Mouse (Mus musculus): ENCODE data around the gene Uvssa. TPM values are rescaled to one million over a fixed set of nuclear protein-coding genes. Genes with fewer than 3 reads are reported as not detected.
"Not testable (repeated sequence)": the region's sequence is repeated elsewhere in the genome, so short reads cannot be mapped to it uniquely, and the experiment has no call there.

Gene Uvssa
- polyA plus RNA-seq (2016; fragmentation: Nextera tagmentation; extraction: Ambion mirVana) = 10.9 and 11.3 TPM in 2 replicates

DNA sequence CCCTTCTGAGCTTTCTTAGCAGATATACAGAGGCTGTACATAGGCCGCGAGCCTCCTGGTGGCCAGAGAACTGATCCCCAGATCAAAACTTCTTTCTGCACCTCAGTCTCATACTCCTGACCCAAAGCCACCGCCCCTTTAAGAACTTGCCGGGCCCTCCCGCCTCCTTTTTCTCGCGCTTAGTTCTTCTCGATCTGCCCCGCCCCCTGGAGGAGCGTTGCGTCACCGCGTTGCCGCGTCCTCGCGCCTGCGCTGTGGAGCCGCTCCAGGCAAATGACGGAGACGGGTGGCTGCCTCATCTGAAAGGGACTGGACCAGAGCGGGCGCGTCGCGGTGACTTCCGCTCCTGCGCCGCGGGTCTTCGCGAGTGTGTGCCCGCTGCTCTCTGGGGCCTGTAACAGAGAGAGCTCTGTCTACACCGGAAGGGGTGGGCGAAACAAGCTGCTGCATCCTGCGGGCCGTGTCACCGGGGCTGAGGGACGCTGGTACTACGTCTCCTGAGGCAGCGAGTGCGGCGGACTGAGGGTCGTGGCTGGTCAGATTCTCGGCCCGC is at the start of gene Uvssa:
TSS of gene Uvssa (plus strand) at position 248 of the 553 bp plus-strand sequence.
- no peaks in the 10 kb centered on the region for H3K27me3 ChIP-seq
- H3K4me3 ChIP-seq = peak within 1 kb of the TSS; percentile 65
- peak; percentile 97 for ATAC-seq (ENCODE audit: insufficient number of reproducible peaks, insufficient read depth, low FRiP score, low TSS enrichment)
- H3K9ac ChIP-seq = peak within 1 kb of the TSS; percentile 81
- peak within 1 kb of the TSS; percentile 82 for H3K4me2 ChIP-seq (replicated peaks)
- WGBS = under 1% methylated on average over 46 of the region's 46 CpGs
- H3K9me3 ChIP-seq = no peaks in the 10 kb centered on the region
- H3K27ac ChIP-seq = peak within 1 kb of the TSS; percentile 93
- H3K36me3 ChIP-seq = peaks cover 17% of the 10 kb centered on the region
- H3K4me1 ChIP-seq = peaks cover 10% of the 10 kb centered on the region

GRCm38 (mm10) chr5:33334381-33335272 is 43.7 kb upstream of the Uvssa start:
- H3K4me3 ChIP-seq = peak overlapping the region; percentile 100
- peak overlapping the region; percentile 76 for H3K27ac ChIP-seq
- no peak for ATAC-seq (ENCODE audit: insufficient number of reproducible peaks, insufficient read depth, low FRiP score, low TSS enrichment)
- peaks cover 13% of the 10 kb centered on the region for H3K4me1 ChIP-seq
- H3K9ac ChIP-seq = peak overlapping the region; percentile 67
- peaks cover 11% of the 10 kb centered on the region for H3K36me3 ChIP-seq
- peak overlapping the region; percentile 90 for H3K4me2 ChIP-seq (replicated peaks)
- 26% methylated on average over 18 of the region's 18 CpGs for WGBS
- H3K27me3 ChIP-seq = no peaks in the 10 kb centered on the region
- peaks cover 6% of the 10 kb centered on the region; the same call in 1 of the 2 replicates for H3K9me3 ChIP-seq

- peak within 1 kb of the TSS; percentile 90 for H3K4me2 ChIP-seq (replicated peaks)
- under 1% methylated on average over 70 of the region's 71 CpGs for WGBS
- H3K36me3 ChIP-seq = peaks cover 11% of the 10 kb centered on the region
- H3K27me3 ChIP-seq = no peaks in the 10 kb centered on the region
- H3K4me3 ChIP-seq = peak within 1 kb of the TSS; percentile 100
- peak within 1 kb of the TSS; percentile 95 for H3K9ac ChIP-seq
- peak within 1 kb of the TSS; percentile 76 for H3K27ac ChIP-seq
- peak; percentile 100 for ATAC-seq (ENCODE audit: insufficient number of reproducible peaks, insufficient read depth, low FRiP score, low TSS enrichment)
- peaks cover 13% of the 10 kb centered on the region for H3K4me1 ChIP-seq
- peaks cover 6% of the 10 kb centered on the region; the same call in 1 of the 2 replicates for H3K9me3 ChIP-seq
Observed at GRCm38 (mm10) chr5:33335273-33335976, 42.9 kb upstream of the Uvssa start, which contains the start of gene Maea. Gene Maea (plus strand): TSS chr5:33335509.

- H3K27me3 ChIP-seq = no peaks in the 10 kb centered on the region
- peak overlapping the region; percentile 90 for H3K4me2 ChIP-seq (replicated peaks)
- H3K4me3 ChIP-seq = peak overlapping the region; percentile 100
- peaks cover 11% of the 10 kb centered on the region for H3K36me3 ChIP-seq
- peak overlapping the region; percentile 74 for H3K27ac ChIP-seq
- under 1% methylated on average over 29 of the region's 31 CpGs for WGBS
- no peak for ATAC-seq (ENCODE audit: insufficient number of reproducible peaks, insufficient read depth, low FRiP score, low TSS enrichment)
- H3K9ac ChIP-seq = peak overlapping the region; percentile 95
- peaks cover 6% of the 10 kb centered on the region; the same call in 1 of the 2 replicates for H3K9me3 ChIP-seq
- peaks cover 13% of the 10 kb centered on the region for H3K4me1 ChIP-seq
Observed at GRCm38 (mm10) chr5:33335977-33336360, 42.4 kb upstream of the Uvssa start.

- Histone ChIP-seq H3K9me3 (peaks cover 6% of the 10 kb centered on the region; the same call in 1 of the 2 replicates), H3K4me2 (replicated peaks) (no peak overlapping the region), H3K27me3 (no peaks in the 10 kb centered on the region), H3K36me3 (peaks cover 11% of the 10 kb centered on the region), H3K9ac (no peak overlapping the region), H3K4me1 (peaks cover 13% of the 10 kb centered on the region), H3K4me3 (no peak overlapping the region), H3K27ac (no peak overlapping the region)
- ATAC-seq (ENCODE audit: insufficient number of reproducible peaks, insufficient read depth, low FRiP score, low TSS enrichment) = no peak
- WGBS = 78% methylated on average over 8 of the region's 8 CpGs
Observed at GRCm38 (mm10) chr5:33337206-33337605, 41.1 kb upstream of the Uvssa start.

DNA sequence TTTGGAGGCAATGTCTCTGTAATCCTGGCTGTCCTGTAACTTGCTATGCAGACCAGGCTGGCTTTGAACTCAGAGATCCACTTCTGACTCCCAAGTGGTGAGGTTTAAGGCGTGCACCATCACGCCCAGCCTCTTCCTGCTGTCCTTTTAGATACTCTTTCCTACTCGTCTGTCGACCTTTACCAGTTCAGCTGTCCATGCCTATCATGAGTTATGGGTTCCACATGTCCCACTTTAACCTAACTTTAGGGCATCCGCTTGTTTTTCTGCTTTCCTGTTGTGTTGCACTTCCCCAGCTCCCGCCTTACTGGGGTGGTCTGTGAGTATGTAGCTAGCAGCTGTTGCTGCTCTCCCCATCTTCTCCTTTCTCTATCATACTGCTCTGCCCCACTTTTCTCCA is 37.2 kb upstream of the Uvssa start:
- Histone ChIP-seq H3K4me2 (replicated peaks) (no peak overlapping the region), H3K4me3 (no peak overlapping the region), H3K4me1 (peaks cover 13% of the 10 kb centered on the region), H3K9me3 (no peaks in the 10 kb centered on the region), H3K9ac (no peak overlapping the region), H3K27ac (no peak overlapping the region), H3K36me3 (peaks cover 16% of the 10 kb centered on the region), H3K27me3 (no peaks in the 10 kb centered on the region)
- ATAC-seq (ENCODE audit: insufficient number of reproducible peaks, insufficient read depth, low FRiP score, low TSS enrichment) = no peak
- WGBS = 82% methylated on average over 6 of the region's 6 CpGs

DNA sequence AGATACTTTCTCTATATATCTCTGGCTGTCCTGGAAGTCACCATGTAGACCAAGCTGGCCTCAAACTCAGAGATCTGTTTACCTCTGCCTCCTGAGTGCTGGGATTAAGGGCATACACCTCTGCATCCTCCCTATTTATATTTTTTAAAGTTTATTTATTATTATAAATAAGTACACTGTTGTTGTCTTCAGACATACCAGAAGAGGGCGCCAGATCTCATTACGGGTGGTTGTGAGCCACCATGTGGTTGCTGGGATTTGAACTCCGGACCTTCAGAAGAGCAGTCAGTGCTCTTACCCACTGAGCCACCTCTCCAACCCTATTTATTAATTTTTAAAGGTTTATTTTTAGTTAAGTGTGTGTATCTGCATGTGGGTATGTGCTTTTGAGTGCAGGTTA is 36.1 kb upstream of the Uvssa start:
- 68% methylated on average over 3 of the region's 3 CpGs for WGBS
- not testable (repeated sequence) for H3K9ac ChIP-seq; H3K9me3 ChIP-seq; H3K4me2 ChIP-seq (replicated peaks); H3K27ac ChIP-seq; H3K4me3 ChIP-seq; H3K27me3 ChIP-seq; H3K4me1 ChIP-seq; ATAC-seq (ENCODE audit: insufficient number of reproducible peaks, insufficient read depth, low FRiP score, low TSS enrichment)
- peaks cover 20% of the 10 kb centered on the region for H3K36me3 ChIP-seq

GRCm38 (mm10) chr5:33342821-33343220 is 35.5 kb upstream of the Uvssa start:
- no peaks in the 10 kb centered on the region for H3K27me3 ChIP-seq
- H3K27ac ChIP-seq = no peak overlapping the region
- H3K4me2 ChIP-seq (replicated peaks) = no peak overlapping the region
- H3K4me3 ChIP-seq = no peak overlapping the region
- H3K4me1 ChIP-seq = no peaks in the 10 kb centered on the region
- H3K9ac ChIP-seq = no peak overlapping the region
- peaks cover 20% of the 10 kb centered on the region for H3K36me3 ChIP-seq
- no peak for ATAC-seq (ENCODE audit: insufficient number of reproducible peaks, insufficient read depth, low FRiP score, low TSS enrichment)
- no peaks in the 10 kb centered on the region for H3K9me3 ChIP-seq

DNA sequence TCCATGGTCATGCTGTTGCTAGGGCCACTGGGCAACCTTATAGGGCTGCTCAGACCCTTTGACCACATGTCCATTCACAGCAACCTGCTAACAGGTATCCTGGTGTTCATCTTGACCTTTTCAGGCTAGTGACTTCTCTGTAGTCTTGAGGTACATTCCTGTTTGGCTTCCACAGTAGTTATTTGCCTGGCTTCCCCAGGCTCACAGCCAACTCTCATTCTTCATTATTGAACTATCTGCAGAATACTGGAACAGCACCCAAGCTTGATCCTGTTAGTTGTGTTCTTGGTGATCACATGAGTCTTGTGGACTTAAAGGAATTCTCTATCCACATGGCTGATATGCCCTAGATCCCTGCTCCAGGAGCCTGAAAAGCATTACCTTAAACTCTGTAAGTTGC is 34.8 kb upstream of the Uvssa start:
- no peak for ATAC-seq (ENCODE audit: insufficient number of reproducible peaks, insufficient read depth, low FRiP score, low TSS enrichment)
- Histone ChIP-seq H3K9ac (no peak overlapping the region), H3K4me2 (replicated peaks) (no peak overlapping the region), H3K27ac (no peak overlapping the region), H3K4me1 (no peaks in the 10 kb centered on the region), H3K27me3 (no peaks in the 10 kb centered on the region), H3K4me3 (no peak overlapping the region), H3K9me3 (no peaks in the 10 kb centered on the region), H3K36me3 (peaks cover 15% of the 10 kb centered on the region)

- Histone ChIP-seq H3K4me2 (replicated peaks) (no peak overlapping the region), H3K9me3 (no peaks in the 10 kb centered on the region), H3K4me1 (no peaks in the 10 kb centered on the region), H3K27ac (no peak overlapping the region), H3K36me3 (peaks cover 12% of the 10 kb centered on the region), H3K9ac (no peak overlapping the region), H3K4me3 (no peak overlapping the region), H3K27me3 (no peaks in the 10 kb centered on the region)
- no peak for ATAC-seq (ENCODE audit: insufficient number of reproducible peaks, insufficient read depth, low FRiP score, low TSS enrichment)
- WGBS = 92% methylated on average over 3 of the region's 3 CpGs
Observed at GRCm38 (mm10) chr5:33344070-33344469, 34.3 kb upstream of the Uvssa start.

- H3K9ac ChIP-seq = no peak overlapping the region
- peaks cover 7% of the 10 kb centered on the region for H3K4me1 ChIP-seq
- no peak for ATAC-seq (ENCODE audit: insufficient number of reproducible peaks, insufficient read depth, low FRiP score, low TSS enrichment)
- H3K9me3 ChIP-seq = no peaks in the 10 kb centered on the region
- H3K4me2 ChIP-seq (replicated peaks) = no peak overlapping the region
- H3K27me3 ChIP-seq = no peaks in the 10 kb centered on the region
- WGBS = 79% methylated on average over 3 of the region's 3 CpGs
- H3K27ac ChIP-seq = no peak overlapping the region
- H3K36me3 ChIP-seq = peaks cover 9% of the 10 kb centered on the region; the same call in 1 of the 2 replicates
- H3K4me3 ChIP-seq = no peak overlapping the region
Observed at GRCm38 (mm10) chr5:33347620-33348019, 30.7 kb upstream of the Uvssa start.
